11 mouse cellular contexts compared by ENCODE assay signal in genomic region chr8:91525342-91525817, GRCm38 (mm10).
A peak's percentile ranks its signal among the peaks of the same experiment; 100 is the strongest.
DNase-seq lines count a peak whose midpoint lies in the region; ATAC-seq and TF ChIP-seq lines count a peak whose summit lies in the region.
"Had no signal": no experiment of that assay in that cellular context is flagged by ENCODE, and none has a peak within 500 bp of the region (broad histone marks: within the 10 kb centered on the region; RNA-seq: fewer than 3 reads in every experiment).

No protein-coding gene starts in this region.

- no peaks in the 10 kb centered on the region for H3K27me3 ChIP-seq in lung, embryonic 14.5 days (ENCODE audit: insufficient read depth, low read length)
- peaks cover 65% of the 10 kb centered on the region for H3K27me3 ChIP-seq in forebrain, embryonic 13.5 days
- H3K27me3 ChIP-seq in neural tube, embryonic 11.5 days (ENCODE audit: control insufficient read depth, insufficient read depth, low read length), result peaks cover 5% of the 10 kb centered on the region; the same call in 1 of the 2 replicates

- no peak for TF ChIP-seq CTCF in lung, embryonic 14.5 days (IDR thresholded peaks at IDR 0.05; ENCODE audit: low read depth)

- peaks cover 21% of the 10 kb centered on the region for H3K4me1 ChIP-seq in lung, embryonic 14.5 days (ENCODE audit: insufficient read depth)
- peaks cover 26% of the 10 kb centered on the region for H3K4me1 ChIP-seq in forebrain, embryonic 13.5 days
- H3K4me1 ChIP-seq in neural tube, embryonic 11.5 days (ENCODE audit: control insufficient read depth, insufficient read depth, low read length), result peaks cover 32% of the 10 kb centered on the region

- DNase-seq in lung, embryonic 14.5 days, result peak; percentile 42
- no peak for DNase-seq in lung, postnatal 25 days (ENCODE audit: low spot score)
- peak; percentile 80 for DNase-seq in embryo, embryonic 11 days
- DNase-seq in neural tube, embryonic 11.5 days (ENCODE audit: low spot score), result peak; percentile 48
- no peak for DNase-seq in thymus, adult 18-20 months
- no peak for DNase-seq in cerebellum, adult 18-20 months
- DNase-seq: adrenal gland, postnatal 10 days; kidney, adult 9 months; right cerebral cortex, postnatal 4 days had no signal

- H3K36me3 ChIP-seq in lung, embryonic 14.5 days (ENCODE audit: insufficient read depth), result peaks cover 4% of the 10 kb centered on the region; the same call in 1 of the 2 replicates
- peaks cover 7% of the 10 kb centered on the region; the same call in 1 of the 2 replicates for H3K36me3 ChIP-seq in forebrain, embryonic 13.5 days (ENCODE audit: poor library complexity, severe bottlenecking)
- H3K36me3 ChIP-seq in neural tube, embryonic 11.5 days (ENCODE audit: control insufficient read depth, insufficient read depth, low read length), result no peaks in the 10 kb centered on the region
- H3K36me3 ChIP-seq: limb, embryonic 12.5 days had no signal

- H3K4me3 ChIP-seq in lung, embryonic 14.5 days (ENCODE audit: low read depth, low read length), result no peak overlapping the region
- no peak overlapping the region for H3K4me3 ChIP-seq in forebrain, embryonic 13.5 days
- H3K4me3 ChIP-seq in neural tube, embryonic 11.5 days (ENCODE audit: low read depth, low read length), result no peak overlapping the region
- H3K4me3 ChIP-seq: limb, embryonic 12.5 days had no signal

- no peak for ATAC-seq in lung, embryonic 14.5 days (ENCODE audit: insufficient read depth)
- no peak for ATAC-seq in forebrain, embryonic 13.5 days
- peak; percentile 31; the same call in 1 of the 2 replicates for ATAC-seq in neural tube, embryonic 11.5 days (ENCODE audit: insufficient read depth, low FRiP score, low TSS enrichment)

- no peak overlapping the region for H3K9ac ChIP-seq in lung, embryonic 14.5 days
- H3K9ac ChIP-seq in forebrain, embryonic 13.5 days, result no peak overlapping the region
- no peak overlapping the region for H3K9ac ChIP-seq in neural tube, embryonic 11.5 days (ENCODE audit: low read length)
- H3K9ac ChIP-seq: limb, embryonic 12.5 days had no signal

- H3K9me3 ChIP-seq in lung, embryonic 14.5 days (ENCODE audit: low read depth, low read length), result no peaks in the 10 kb centered on the region
- H3K9me3 ChIP-seq in forebrain, embryonic 13.5 days (replicated peaks), result no peaks in the 10 kb centered on the region
- H3K9me3 ChIP-seq in neural tube, embryonic 11.5 days (ENCODE audit: control insufficient read depth, low read length), result no peaks in the 10 kb centered on the region
- H3K9me3 ChIP-seq: limb, embryonic 12.5 days had no signal

- 0 out of 2 replicates have a peak overlapping the region, but pooled peaks have one; percentile 15 for H3K4me2 ChIP-seq in lung, embryonic 14.5 days
- peak overlapping the region; percentile 38 for H3K4me2 ChIP-seq in forebrain, embryonic 13.5 days
- H3K4me2 ChIP-seq in neural tube, embryonic 11.5 days (ENCODE audit: low read depth), result peak overlapping the region; percentile 12; the same call in 1 of the 2 replicates
- H3K4me2 ChIP-seq: limb, embryonic 12.5 days had no signal

- WGBS in lung, embryonic 14.5 days, result 10% methylated on average over 10 of the region's 10 CpGs
- WGBS in forebrain, embryonic 13.5 days, result 3% methylated on average over 10 of the region's 10 CpGs
- WGBS in neural tube, embryonic 11.5 days, result 3% methylated on average over 10 of the region's 10 CpGs

- H3K27ac ChIP-seq in lung, embryonic 14.5 days (ENCODE audit: low read depth), result no peak overlapping the region
- no peak overlapping the region for H3K27ac ChIP-seq in forebrain, embryonic 13.5 days
- no peak overlapping the region for H3K27ac ChIP-seq in neural tube, embryonic 11.5 days (ENCODE audit: low read depth, low read length)
- H3K27ac ChIP-seq: limb, embryonic 12.5 days had no signal

Comparison
In these comparisons a context has a peak if more than half of its experiments do, and no peak if none do; other contexts are left out.
1. DNase-seq: peak in lung, embryonic 14.5 days (single experiment), embryo, embryonic 11 days (single experiment) and neural tube, embryonic 11.5 days (single experiment); none in lung, postnatal 25 days (single experiment), thymus, adult 18-20 months (0 of 2) and cerebellum, adult 18-20 months (0 of 2).
2. Peak in every context shown above with its lines, with median percentiles within 50 percentile points of each other: H3K4me2 ChIP-seq.